Mouse (Mus musculus) left cerebral cortex, postnatal 36 days (tissue): ENCODE data around the gene Gpcpd1. TPM values are rescaled to one million over a fixed set of nuclear protein-coding genes. Genes with fewer than 3 reads are reported as not detected.

Source experiments
- DNase-seq, 2 experiments: peaks; one replicate each; pipeline ENCODE4 v3.0.0; 2021 to 2022; ENCODE audit warnings: low spot score in 2 of 2, mixed read lengths in 1 of 2
- intact Hi-C: fragments of 180-260 bp; cut with DNase I; formaldehyde crosslinking; loops from one replicate; pipeline ENCODE4 v1.15.1; 2025
- total RNA-seq, 2 experiments: library from RNA; stranded (reverse); gene quantifications; 2 replicates each; pipeline ENCODE4 v1.2.3; 2021

The Gpcpd1 gene
- total RNA-seq, 2 experiments from 2014 or later = 92.9 to 94.2 TPM

DNA sequence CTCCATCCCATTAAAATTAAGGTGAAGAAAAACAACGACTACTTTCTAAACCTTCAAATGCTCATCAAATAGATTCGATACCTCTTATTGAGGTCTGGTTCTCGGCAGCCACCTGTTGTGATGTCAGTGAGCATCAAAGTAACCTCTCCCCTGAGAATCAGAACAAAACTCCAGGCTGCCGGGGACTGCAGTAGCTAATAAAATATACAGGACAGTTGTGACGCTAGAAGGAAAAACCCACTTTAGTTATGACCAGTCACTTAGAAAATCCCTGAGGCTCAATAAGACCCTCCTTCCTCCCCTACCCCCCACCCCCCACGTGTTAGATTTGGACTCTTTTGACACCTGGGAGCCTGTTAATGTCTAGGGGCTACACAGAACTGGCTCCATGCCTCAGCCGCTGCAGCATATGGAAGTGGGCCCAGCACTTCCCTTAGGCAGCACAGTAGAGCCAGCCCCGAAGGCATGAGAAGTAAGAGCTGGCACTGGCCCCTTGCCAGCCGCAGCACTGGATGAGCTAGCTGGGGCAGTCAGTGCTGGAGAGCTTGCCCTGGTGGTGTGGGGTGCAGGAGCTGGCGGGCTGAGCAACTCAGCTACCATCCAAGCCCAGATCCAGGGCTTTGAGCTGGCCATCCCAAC is 60.5 kb downstream of the Gpcpd1 start:
- intact Hi-C loops = no loop called here
- DNase-seq = no peak

DNA sequence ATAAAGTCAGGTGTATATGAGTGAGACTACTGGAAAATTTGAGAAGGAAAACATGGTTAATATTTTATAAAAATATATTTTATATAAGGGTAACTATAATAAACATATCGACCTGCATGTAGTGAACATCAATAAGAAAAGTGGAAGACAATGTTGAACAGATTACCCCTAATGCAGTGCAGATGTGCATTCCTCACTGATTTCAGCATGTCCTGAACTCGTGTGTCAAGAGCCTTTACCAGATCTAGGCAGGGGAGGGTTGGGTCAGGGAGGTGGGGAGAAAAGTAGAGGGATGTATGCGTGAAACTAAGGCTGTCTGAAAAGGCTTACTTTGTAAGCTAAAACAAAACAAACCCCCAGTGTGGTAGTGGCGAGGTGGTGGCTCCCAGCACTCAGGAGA is 61.4 kb downstream of the Gpcpd1 start:
- DNase-seq = no peak
- intact Hi-C loops = no loop called here

DNA sequence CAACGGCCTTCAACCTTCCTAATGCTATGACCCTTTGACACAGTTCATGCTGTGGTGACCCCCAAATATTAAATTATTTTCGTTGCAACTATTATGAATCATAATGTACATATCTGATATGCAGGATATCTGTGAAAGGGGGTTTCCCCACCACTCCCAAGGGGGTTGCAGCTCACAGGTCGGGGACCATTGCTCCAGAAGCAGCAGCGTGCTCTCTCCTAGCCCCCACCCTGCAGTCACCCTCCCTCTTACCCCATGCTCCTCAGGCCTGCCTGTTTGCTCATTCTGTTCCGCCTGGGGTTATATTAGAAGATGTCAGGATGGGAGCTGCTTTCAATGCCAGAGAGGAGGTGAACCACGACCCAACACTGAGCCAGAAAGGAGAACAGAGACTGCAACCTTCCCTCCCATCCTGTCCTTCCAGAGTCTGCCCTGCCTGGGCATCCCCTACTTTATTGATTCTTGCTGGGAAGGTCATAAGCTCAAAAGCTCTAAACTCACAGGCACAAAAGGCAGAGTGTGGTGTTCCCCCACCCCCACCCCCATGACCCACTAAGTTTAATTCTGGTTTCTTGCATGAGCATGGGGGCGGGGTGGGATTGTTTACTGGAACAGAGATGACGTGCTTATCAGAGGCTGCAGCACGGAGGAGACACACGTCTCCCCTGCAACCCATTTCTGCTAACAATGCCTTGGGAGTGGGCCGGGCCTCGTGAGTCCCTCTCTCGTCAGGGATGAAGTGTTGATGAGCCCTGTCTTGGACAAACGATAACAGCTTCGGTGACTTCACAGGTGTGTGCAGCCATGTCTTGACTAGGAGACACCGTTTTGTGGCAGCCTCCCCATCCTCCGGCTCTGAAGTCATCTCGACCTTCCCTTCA is 69.3 kb downstream of the Gpcpd1 start:
- intact Hi-C loops = loop anchor here (5.0 to 10.0 kb wide), 2 partner anchors 264 to 297 kb away; partner anchors contain the start of genes Chgb, Mcm8 and Trmt6
- no peak for DNase-seq

DNA sequence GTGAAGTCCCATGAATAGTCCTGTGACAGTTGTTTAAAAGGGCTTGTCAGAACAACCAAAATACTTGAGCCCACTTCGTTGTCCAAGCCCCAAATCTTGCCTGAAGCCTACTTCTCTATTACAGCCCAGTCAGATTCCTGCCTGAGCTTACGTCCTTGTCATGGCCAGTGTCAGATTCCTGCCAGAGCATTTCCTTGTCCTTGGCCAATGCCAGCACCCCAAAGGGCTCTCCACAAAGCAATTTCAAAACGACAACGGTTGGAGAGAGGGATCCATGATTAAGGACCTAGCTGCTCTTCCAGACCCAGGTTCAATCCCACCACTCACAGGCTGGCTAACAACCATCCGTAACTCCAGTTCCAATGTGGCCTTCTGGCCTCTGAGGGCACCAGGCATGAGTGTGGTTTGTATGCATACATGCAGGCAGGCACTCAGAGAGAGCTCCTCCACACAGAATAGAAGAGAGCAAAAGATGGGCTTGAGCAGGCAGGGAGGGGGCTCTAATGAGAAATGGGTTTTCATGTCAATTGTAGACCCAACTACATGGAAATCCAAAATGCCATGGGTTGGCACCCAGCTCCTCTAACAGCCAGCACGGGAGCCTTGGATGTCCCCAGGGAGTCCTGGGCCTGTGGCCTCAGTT is 70.2 kb downstream of the Gpcpd1 start:
- no peak for DNase-seq
- intact Hi-C loops = loop anchor here (2.0 to 10.0 kb wide), 3 partner anchors 183 to 297 kb away; partner anchors contain the start of genes Chgb, Mcm8 and Trmt6

DNA sequence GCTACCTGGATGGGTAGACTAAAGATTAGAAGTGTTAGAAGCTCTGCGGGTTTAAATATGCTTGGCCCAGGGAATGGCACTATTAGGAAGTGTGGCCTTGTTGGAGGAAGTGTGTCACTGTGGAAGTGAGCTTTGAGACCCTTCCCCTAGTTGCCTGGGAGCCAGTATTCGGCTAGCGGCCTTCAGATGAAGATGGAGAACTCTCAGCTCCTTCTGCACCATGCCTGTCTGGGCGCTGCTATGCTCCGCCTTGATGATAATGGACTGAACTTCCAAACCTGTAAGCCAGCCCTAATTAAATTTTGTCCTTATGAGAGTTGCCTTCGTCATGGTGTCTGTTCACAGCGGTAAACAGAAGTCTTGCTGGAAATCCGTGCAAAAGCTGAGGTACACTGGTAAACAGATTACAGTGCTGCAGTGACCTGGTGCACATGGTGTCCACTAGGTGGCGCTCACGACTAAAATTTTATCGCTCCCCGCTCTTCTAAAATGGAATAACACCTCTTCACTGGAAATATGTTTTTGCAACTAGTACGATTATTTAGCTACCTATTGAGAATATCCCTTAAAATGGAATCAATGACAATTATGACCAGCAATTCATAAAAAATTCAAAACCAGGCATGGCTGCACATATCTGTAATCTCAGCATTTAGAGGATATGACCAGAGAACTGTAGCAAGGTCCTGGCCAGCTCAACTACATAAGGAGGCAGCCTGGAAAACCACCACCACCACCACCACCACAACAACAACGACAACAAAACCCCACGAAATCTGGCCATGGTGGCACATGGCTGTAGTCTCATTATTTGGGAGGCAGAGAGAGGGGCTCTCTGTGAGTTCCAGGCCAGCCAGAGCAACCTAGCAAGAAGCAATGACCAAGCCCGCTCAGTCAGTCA is 71.1 kb downstream of the Gpcpd1 start:
- DNase-seq = peak; percentile 63 to 66
- intact Hi-C loops = loop anchor here (2.0 to 10.0 kb wide), 3 partner anchors 184 to 298 kb away; partner anchors contain the start of genes Chgb, Mcm8 and Trmt6

DNA sequence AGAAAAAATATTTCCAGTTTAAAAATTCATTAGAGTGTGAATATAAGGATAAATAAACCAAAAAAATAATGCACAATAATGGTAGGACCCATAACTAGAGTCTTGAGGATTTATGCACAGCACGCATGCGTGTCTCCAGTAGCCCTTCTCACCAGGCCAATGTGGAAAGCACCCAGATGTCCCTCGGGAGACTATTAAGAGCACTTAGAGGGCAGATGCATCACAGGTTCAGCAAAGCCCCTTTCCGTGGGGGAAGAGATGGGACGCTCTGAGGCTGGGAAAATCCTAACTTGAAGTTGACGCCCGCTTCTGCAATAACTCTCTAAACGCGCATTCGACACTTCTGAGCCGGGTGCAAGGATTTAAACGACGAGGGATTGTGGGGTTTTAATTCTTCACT is 71.9 kb downstream of the Gpcpd1 start:
- intact Hi-C loops = loop anchor here (2.0 to 10.0 kb wide), 3 partner anchors 185 to 299 kb away; partner anchors contain the start of genes Chgb, Mcm8 and Trmt6
- no peak for DNase-seq

DNA sequence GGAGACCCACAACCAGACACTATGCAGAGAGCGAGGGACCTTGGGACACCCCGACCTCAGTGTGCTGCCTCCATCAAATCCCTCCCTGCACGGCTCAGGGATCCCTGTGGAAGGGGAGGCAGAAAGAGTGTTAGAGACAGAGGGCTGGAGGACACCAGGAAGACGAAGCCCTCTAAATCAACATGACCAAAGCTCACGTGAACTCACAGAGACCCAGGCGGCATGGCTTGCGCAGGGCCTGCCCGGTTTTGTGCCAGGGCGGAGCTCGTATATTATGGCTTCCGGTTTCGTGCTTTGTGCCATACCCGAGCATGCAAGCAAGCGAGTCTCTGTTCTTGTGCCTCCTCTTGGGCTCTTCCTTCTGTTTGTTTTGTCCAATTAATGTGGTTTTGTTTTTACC is 72.5 kb downstream of the Gpcpd1 start:
- intact Hi-C loops = loop anchor here (5.0 to 10.0 kb wide), 2 partner anchors 267 to 300 kb away; partner anchors contain the start of genes Chgb, Mcm8 and Trmt6
- no peak for DNase-seq

DNA sequence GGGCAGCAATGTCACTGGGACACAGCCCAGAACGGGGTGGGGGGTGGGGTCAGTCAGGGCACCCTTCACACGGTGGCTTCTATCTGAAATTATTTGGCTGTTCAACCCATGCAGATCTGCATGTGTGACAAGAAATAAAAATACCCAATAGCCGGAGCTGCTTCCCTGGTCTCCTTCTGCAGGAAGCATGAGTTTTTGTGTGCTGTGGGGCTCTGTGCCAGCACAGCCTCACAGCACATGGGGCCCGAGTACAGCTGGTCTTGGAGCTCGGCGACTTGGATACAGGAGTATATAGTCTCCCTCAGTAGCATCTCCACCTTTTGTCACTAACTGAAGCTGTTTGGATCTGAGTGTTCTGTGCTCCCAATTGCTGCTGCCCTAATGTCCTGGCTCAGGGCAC is 73.2 kb downstream of the Gpcpd1 start:
- intact Hi-C loops = loop anchor here (5.0 to 10.0 kb wide), 2 partner anchors 300 to 393 kb away; partner anchors contain the start of genes Mcm8 and Trmt6
- DNase-seq = peak; percentile 52

DNA sequence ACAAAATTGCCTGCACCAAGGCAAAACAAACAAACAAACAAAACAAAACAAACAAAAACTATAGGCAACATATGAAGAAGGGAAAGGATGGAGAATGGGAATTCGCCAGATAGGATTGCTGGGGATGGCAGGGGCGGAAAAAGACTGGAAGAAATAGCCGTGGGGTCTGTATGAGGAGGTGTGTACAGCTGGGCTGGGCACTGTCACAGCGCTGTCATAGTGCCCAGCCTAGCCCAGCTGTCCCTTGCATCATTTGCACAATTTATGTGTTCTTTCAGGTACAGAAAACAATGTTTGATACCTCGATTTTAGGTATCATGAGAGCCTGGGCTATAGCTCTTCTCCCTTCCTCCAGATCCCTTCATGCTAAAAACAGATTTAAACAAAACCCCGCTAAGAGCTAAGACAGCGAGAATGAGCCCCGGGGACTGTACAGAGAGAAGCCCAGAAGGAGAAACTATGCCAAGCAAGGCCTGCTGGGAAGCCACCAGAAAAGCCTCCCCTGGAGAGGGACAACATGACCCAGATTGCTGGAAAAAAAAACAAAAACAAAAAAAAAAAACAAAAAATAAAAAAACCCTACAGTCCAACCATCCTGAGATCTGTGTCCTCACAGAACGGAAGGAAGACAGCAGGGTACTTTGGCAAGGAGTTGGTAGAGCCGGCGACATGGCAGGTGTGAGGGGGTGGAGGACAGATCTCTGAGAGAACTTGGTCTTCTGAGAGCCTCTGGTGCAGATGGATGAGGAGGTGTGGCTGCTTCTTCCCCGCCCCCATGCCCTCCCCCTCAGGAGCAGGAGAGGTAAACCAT is 74.0 kb downstream of the Gpcpd1 start:
- DNase-seq = peak; percentile 67 to 72
- intact Hi-C loops = loop anchor here (5.0 to 10.0 kb wide), 2 partner anchors 301 to 394 kb away; partner anchors contain the start of genes Mcm8 and Trmt6

DNA sequence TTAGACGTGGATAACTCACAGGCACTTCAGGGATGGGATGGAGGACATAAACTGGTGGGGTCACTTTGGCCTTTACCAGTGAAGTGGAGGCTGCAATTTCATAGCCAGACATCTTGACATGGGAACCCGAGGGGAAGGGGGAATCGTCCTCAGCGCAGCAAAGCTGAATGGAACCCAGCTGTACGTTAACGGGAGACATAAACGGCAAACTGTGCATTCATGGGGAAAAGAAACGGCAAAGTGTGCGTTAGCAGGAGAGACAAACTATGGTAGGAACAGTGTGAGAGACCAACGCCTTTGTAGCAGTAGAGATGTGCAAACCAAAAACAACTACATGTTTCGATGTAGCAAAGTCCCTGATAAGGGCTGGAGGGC is 74.6 kb downstream of the Gpcpd1 start:
- intact Hi-C loops = loop anchor here (5.0 to 10.0 kb wide), 2 partner anchors 302 to 394 kb away; partner anchors contain the start of genes Mcm8 and Trmt6
- no peak for DNase-seq

DNA sequence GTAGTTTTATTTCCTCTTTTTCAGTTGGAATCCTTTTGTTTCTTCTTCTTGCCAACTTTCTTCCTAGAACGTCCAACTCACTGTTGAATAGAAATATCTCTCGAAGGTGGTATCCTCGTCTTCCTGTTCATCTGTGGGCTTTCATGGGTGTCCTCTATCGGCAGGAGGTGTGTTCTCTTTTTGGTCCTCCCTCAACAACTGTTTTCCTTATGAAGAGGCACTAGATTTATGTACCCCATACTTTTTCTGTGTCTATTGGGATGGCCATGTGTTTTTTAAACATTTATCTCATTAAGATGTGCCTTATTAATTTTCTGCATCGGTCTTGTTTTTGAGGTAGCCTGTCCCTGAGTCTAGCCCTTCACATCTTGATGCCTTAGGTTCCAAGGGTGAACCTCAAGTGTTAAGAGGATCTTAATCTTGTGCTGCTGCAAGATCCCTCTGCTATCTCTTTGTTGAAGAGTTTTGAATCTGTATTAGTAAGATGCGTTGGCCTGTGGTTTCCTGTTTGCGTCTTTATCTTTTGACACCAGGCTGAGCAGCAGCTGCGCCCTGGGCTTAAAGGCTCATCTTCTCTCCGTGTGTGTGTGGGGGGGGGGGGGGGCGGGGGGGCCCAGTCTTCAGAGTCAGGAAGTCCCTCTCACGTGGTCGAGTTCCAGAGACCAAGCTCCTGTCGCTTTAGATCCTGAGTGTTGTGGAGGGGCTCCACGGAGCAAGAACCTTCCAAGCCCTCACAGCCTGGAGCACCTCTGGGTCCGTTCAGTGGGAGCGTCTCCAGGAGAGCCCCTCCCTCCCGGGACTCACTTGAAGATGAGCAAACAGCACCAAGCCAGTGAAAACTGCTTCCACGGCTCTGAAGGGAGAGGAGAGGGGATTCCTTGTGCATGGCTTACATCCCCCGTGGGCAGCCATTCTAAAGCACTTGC is 75.2 kb downstream of the Gpcpd1 start:
- intact Hi-C loops = loop anchor here (5.0 to 10.0 kb wide), 2 partner anchors 302 to 395 kb away; partner anchors contain the start of genes Mcm8 and Trmt6
- no peak for DNase-seq

DNA sequence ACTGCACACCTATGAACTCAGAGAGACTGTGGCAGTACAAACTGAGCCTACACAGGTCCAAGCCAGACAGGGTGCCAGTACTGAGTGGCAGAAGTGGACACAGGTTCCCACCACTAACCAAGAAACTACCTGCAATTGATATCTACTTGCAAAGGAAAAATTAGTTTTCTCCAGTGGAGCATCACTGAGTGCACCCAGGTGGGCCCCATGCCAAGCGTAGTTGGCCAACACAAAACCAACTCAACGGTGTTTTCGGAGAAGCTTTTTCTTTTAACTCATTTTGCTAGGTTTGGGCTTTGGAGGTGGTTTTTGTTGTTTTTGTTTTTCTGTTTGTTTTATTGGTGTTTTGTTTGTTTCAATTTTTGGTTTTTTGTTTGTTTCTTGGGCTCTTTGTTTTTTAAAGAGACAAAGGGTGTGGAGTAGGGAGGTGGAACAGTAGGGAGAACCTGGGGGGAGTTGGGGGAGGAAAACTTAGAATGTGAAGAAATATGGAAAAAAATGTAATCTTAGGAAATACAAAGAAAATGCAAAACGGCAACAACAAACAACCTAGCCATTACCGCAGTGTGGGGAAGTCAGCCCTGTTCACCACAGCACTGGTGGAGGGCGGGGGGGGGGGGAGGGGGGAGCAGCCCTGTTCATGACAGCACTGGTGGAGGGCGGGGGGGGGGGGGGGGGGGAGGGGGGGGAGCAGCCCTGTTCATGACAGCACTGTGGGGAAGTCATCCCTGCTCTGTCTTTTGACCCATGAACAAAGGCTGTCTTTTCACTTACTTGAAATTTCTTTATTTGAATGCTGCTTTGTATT is 76.3 kb downstream of the Gpcpd1 start:
- DNase-seq = no peak
- intact Hi-C loops = loop anchor here (5.0 to 10.0 kb wide), 2 partner anchors 304 to 396 kb away; partner anchors contain the start of genes Mcm8 and Trmt6

DNA sequence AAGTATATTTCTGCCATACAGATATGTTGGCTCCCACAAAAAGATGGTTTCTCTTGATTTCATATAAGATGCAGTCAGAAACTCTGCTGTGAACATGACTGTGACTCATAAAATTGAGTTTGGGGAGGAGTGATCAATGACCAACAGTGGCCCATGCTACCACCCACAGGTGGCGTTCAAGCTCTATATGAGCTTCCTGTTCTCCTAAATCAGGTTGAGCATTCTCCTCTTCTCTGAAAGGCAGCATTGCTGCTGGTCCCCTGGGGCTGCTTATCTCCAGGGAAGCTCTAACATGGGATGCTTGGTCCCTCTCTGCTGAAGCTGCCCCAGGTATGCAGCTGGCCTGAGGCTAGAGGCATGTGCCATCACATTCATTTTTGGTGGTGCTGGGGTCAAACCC is 77.8 kb downstream of the Gpcpd1 start:
- intact Hi-C loops = loop anchor here (5.0 to 10.0 kb wide), 2 partner anchors 305 to 398 kb away; partner anchors contain the start of genes Mcm8 and Trmt6
- no peak for DNase-seq

DNA sequence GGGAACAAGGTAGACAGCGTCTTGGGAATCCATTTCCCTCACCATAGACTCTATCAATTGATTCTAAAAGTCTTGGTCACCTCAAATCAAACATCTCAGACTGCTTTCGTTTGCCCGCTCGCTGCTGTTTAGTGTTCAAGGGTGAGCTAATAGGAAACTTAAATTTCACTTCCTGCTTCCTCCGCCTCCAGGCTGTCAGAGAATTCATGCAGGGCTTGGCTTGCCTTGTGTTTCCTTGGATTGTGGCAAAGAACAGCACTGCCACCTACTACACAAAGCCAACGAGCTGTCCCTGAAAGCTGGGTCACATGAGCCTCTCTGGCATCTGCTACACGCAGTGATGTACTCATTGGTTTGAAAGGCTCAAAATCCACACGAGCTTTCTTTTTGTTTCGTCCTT is 78.3 kb downstream of the Gpcpd1 start:
- intact Hi-C loops = no loop called here
- DNase-seq = peak in 1 of 2 experiments; percentile 35

DNA sequence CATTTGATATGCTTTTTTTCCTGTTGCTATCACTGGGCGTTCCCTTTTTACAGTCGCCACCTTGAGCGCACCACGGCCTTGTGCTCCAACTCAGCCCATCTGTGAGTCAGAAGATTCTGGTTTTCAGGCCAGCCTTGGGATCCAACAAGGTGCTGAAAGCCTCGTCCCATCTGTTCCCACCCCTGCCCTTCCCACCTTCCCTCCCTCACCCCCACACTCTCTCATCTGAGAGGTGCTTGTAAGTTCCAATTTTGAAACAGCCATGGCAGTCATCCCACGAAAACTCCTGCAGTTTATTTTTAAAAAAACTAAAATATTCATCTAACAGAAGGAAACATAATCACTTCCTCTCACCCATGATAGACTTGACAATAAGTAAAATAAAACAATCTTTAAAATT is 80.0 kb downstream of the Gpcpd1 start:
- peak in 1 of 2 experiments; percentile 28 for DNase-seq
- intact Hi-C loops = no loop called here

DNA sequence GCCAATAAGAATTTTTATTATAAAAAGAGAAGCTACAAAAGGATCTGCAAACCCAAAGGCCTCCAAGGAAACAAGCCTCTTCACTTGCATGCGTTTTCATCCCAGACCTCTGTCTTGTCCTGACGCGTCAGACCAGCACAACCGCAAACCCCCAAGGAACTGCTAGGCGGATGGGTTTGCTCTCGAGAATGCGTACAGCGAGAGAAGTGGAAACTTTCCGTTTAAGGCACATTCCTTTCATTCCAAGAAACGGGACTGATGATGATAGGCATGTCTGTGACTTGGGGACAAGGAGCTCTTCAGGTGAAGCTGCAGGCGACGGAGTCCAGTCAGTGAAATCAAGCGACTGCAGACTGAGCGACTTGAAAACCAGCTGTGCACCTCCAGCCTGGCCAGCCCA is 80.4 kb downstream of the Gpcpd1 start:
- DNase-seq = no peak
- intact Hi-C loops = no loop called here
